Mouse (Mus musculus) limb, embryonic 15.5 days (tissue): Measurements from ENCODE around the gene Gramd4. TPM values are rescaled to one million over a fixed set of nuclear protein-coding genes. Genes with fewer than 3 reads are reported as not detected.
A peak's percentile ranks its signal among the peaks of the same experiment; 100 is the strongest.
"Not testable (repeated sequence)": the region's sequence is repeated elsewhere in the genome, so short reads cannot be mapped to it uniquely, and the experiment has no call there.

Experiments
- ATAC-seq: fragments of 200-750 bp; cut with Nextera tagmentation; 2 replicates; pipeline ENCODE4 v1.8.0; 2017; ENCODE audit warnings: low read depth, moderate TSS enrichment; ENCODE audit not compliant: insufficient number of reproducible peaks, low FRiP score, low TSS enrichment
- H3K27ac ChIP-seq: fragments of 300-500 bp; sonication (generic); 2 replicates; pipeline ENCODE4 v1.5.1; 2015; ENCODE audit warnings: moderate library complexity, mild to moderate bottlenecking, inconsistent platforms
- H3K27me3 ChIP-seq: fragments of 300-500 bp; sonication (generic); 2 replicates; pipeline ENCODE4 v1.6.1; 2015; ENCODE audit warnings: inconsistent platforms
- H3K36me3 ChIP-seq: fragments of 300-500 bp; sonication (generic); 2 replicates; pipeline ENCODE4 v1.6.1; 2015; ENCODE audit warnings: inconsistent platforms
- H3K4me1 ChIP-seq: fragments of 300-500 bp; sonication (generic); 2 replicates; pipeline ENCODE4 v1.6.1; 2015; ENCODE audit warnings: inconsistent platforms
- H3K4me2 ChIP-seq: fragments of 300-500 bp; sonication (generic); 2 replicates; pipeline ENCODE4 v1.6.1; 2015; ENCODE audit warnings: mild to moderate bottlenecking, inconsistent platforms
- H3K4me3 ChIP-seq: fragments of 300-500 bp; sonication (generic); 2 replicates; pipeline ENCODE4 v1.5.1; 2015; ENCODE audit warnings: mild to moderate bottlenecking, inconsistent platforms
- H3K9ac ChIP-seq: fragments of 300-500 bp; sonication (generic); 2 replicates; pipeline ENCODE4 v1.6.1; 2015; ENCODE audit warnings: inconsistent platforms
- H3K9me3 ChIP-seq: fragments of 300-500 bp; sonication (generic); 2 replicates; pipeline ENCODE4 v1.6.1; 2016; ENCODE audit warnings: inconsistent platforms
- WGBS: fragments of 180-500 bp; shearing (Covaris S2); methylation state at CpG from one replicate; pipeline ENCODE4 v1.1.7; 2015; 5-methylcytosine and 5-hydroxymethylcytosine counted together
- polyA plus RNA-seq: library from polyadenylated mRNA; unstranded; fragments of >200 nt; fragmentation: Nextera tagmentation; extraction: Ambion mirVana; gene quantifications from 2 replicates; pipeline ENCODE4 v1.2.1, GENCODE M21; 2015

Gene Gramd4
- polyA plus RNA-seq, 1 experiment from 2014 or later, result 22.0 TPM

DNA sequence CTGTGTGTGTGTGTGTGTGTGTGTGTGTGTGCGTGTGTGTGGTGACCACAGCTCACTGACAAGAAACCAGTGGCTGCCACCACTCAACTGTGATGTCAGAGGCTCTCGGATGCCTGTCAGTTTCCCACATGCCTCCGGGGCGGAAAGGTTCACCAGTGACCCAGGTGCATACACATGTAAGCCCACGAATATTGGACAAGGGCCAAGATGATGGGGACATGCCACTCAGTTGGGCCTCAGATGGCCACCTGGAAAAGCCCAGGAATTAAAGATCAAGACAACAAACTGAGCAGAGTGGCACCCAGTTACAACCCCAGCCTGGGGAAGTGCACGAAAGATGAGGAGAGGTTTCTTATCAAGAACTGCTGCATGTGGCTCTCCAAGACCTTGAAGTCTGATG, 115.0 kb downstream of the Gramd4 start:
- no peak overlapping the region for H3K4me3 ChIP-seq
- no peak overlapping the region for H3K27ac ChIP-seq
- no peaks in the 10 kb centered on the region for H3K27me3 ChIP-seq
- H3K9ac ChIP-seq, result no peak overlapping the region
- H3K9me3 ChIP-seq, result no peaks in the 10 kb centered on the region
- no peak for ATAC-seq
- 70% methylated on average over 6 of the region's 6 CpGs for WGBS
- H3K4me2 ChIP-seq, result no peak overlapping the region
- H3K4me1 ChIP-seq, result peaks cover 67% of the 10 kb centered on the region
- H3K36me3 ChIP-seq, result no peaks in the 10 kb centered on the region

DNA sequence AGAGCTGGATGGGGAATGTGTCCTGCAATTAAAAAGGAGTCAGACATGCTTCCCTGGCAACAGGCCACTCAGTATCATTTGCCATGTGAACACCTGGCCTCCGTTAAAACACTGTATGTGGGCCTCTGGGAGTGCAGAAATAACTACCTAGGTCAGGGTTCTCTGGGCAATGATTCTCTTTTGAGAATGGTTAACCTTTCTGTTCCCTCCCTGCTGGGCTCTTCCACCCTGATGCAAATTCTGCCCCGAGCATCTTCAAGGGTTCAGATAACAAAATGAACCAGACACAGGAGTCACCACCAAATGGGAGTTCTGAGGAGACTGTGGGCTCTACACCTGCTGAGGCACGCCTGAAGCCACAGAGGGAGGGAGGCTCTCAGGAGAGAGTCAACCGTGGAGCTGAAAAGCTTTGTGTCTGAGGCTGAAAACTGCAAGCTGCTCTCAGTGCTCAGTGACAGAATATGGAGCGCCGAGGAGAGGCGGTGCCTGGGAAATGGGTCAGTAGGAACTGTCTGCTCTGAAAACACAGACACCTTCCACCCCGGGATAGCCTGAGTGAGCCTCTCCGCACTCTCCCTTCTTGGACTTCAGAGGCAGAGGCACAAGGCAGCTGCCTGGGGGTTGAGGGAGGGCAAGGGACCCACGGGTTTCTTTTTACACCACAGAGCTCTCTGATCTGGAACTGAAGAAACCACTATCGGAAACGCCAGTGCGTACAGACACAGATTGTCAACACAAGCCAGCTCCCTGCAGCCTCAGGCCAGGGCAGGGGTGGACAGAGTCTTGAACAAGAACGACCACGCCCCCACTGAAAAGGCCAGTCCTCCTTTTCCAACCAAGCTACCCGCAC, 115.9 kb downstream of the Gramd4 start:
- no peak overlapping the region for H3K9ac ChIP-seq
- H3K27me3 ChIP-seq, result no peaks in the 10 kb centered on the region
- WGBS, result 26% methylated on average over 16 of the region's 16 CpGs
- H3K4me1 ChIP-seq, result peaks cover 58% of the 10 kb centered on the region
- no peaks in the 10 kb centered on the region for H3K9me3 ChIP-seq
- no peak for ATAC-seq
- H3K4me3 ChIP-seq, result no peak overlapping the region
- H3K36me3 ChIP-seq, result no peaks in the 10 kb centered on the region
- H3K4me2 ChIP-seq, result no peak overlapping the region
- H3K27ac ChIP-seq, result peak overlapping the region; percentile 63; the same call in 1 of the 2 replicates

GRCm38 (mm10) chr15:86175253-86176050, 118.0 kb downstream of the Gramd4 start:
- H3K36me3 ChIP-seq, result no peaks in the 10 kb centered on the region
- no peak overlapping the region for H3K4me2 ChIP-seq
- no peak overlapping the region for H3K27ac ChIP-seq
- ATAC-seq, result no peak
- 66% methylated on average over 3 of the region's 3 CpGs for WGBS
- H3K4me3 ChIP-seq, result no peak overlapping the region
- no peaks in the 10 kb centered on the region for H3K9me3 ChIP-seq
- peaks cover 40% of the 10 kb centered on the region for H3K4me1 ChIP-seq
- no peaks in the 10 kb centered on the region for H3K27me3 ChIP-seq
- no peak overlapping the region for H3K9ac ChIP-seq

DNA sequence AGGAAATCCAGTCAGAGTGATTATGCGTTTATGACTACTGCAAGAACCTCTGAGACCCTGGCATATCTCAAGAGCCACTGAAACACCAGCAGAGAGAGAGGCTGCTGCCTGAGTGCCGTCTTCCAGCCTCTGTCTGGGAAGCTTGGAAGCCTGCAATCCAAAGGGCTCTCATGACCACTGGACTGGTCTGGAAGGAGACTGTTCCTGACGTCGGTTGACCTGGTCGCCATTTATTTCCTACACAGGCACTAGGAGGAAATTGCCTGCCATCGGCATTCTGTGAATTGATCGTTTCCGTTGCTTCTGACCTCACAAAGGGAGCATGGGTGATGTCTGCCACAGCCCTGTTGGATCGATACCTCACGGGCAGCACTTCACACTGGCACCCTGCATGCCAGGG, 118.7 kb downstream of the Gramd4 start:
- Histone ChIP-seq H3K9me3 (no peaks in the 10 kb centered on the region), H3K27me3 (no peaks in the 10 kb centered on the region), H3K4me3 (no peak overlapping the region), H3K4me2 (no peak overlapping the region), H3K36me3 (no peaks in the 10 kb centered on the region), H3K9ac (no peak overlapping the region), H3K4me1 (peaks cover 40% of the 10 kb centered on the region), H3K27ac (no peak overlapping the region)
- 80% methylated on average over 10 of the region's 10 CpGs for WGBS
- ATAC-seq, result no peak

DNA sequence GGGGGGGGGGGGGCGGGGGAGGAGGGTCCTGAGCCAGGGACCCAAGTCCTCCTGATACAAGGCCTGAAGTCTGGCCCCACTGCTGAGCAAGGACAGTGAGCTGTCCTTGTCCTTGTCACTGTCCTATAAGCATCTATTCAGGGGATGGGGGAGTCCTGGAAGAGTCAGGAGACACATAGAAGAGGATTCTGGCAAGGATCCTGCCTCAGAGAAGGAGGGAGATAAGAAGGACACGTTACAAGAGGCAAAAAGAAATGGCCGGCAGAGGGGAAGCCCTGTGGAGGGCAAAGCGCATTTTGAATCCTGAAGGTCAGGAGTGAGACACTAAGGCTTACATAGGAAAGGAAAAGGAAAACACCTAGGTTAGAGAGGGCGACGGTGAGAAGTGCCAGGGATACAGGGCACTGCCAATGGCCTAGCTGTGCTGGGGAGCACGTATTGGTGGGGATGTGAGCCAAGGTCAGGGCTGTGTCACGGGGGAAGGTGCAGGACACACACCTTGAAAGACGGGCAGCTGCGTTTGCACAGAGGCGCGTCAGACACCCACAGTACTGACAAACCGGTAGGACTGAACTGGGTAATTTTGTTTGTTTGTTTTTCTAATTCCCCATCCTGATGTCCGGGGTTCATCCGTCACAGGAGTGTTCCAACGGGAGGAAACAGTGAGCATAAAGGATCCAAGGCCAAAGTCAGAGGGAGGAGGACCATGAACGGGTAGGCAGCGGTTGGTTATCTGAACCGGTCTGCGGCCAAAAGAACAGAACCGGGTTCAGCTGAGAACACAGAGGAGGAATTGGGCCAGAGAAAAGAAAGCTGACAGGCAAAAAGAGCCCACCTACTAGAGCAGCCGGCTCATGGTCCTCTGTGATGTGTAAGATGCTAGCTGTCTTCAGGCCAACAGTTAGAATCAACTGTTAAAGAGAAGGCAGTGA, 119.5 kb downstream of the Gramd4 start:
- Histone ChIP-seq H3K4me3 (no peak overlapping the region), H3K4me1 (peaks cover 37% of the 10 kb centered on the region), H3K9ac (no peak overlapping the region), H3K27me3 (no peaks in the 10 kb centered on the region), H3K27ac (no peak overlapping the region), H3K9me3 (no peaks in the 10 kb centered on the region), H3K36me3 (no peaks in the 10 kb centered on the region), H3K4me2 (no peak overlapping the region)
- WGBS, result 75% methylated on average over 22 of the region's 22 CpGs
- no peak for ATAC-seq

DNA sequence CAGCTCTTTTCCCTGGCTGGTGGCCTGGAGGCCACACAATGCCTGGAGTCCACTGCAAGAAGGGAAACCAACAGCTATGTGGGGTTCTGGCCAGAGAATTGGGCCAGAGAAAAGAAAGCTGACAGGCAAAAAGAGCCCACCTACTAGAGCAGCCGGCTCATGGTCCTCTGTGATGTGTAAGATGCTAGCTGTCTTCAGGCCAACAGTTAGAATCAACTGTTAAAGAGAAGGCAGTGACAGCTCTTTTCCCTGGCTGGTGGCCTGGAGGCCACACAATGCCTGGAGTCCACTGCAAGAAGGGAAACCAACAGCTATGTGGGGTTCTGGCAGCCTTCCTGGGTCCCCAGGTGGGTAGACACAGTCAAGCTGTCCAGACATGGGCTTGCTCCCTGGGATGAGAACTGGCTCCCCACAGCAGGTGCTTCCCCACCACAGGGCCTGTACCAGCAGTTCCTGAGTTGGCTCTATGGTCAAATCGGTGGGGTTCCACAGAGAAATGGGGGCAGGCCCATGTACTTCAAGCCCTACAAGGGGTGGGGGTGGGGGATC, 120.3 kb downstream of the Gramd4 start:
- H3K4me2 ChIP-seq, H3K4me3 ChIP-seq, H3K27me3 ChIP-seq, H3K9ac ChIP-seq, H3K36me3 ChIP-seq, H3K9me3 ChIP-seq, ATAC-seq, H3K27ac ChIP-seq: not testable (repeated sequence)
- H3K4me1 ChIP-seq, result peaks cover 39% of the 10 kb centered on the region
- WGBS, result 68% methylated on average over 2 of the region's 2 CpGs

DNA sequence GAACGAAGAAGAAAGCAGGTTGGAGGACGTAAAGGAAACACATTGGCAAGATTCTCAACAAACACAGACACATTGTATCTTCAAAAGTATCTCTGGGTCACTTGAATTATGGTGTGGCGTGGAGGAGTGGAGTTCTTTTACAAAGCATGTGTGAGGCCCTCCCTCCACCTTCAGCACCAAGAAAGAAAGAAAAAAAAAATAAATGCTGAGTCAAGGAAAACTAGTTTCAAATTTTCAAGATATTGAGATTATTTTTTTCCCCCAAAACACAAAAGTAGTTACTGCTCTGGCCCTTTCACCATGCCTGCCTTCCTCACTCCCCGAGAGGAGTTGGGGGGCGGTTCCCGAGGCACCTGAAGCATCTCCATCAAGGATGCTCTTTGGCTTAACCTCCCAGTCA, 121.1 kb downstream of the Gramd4 start:
- Histone ChIP-seq H3K27me3 (no peaks in the 10 kb centered on the region), H3K27ac (no peak overlapping the region), H3K4me1 (peaks cover 33% of the 10 kb centered on the region), H3K4me3 (no peak overlapping the region), H3K9me3 (no peaks in the 10 kb centered on the region), H3K36me3 (no peaks in the 10 kb centered on the region), H3K4me2 (no peak overlapping the region), H3K9ac (no peak overlapping the region)
- WGBS, result 92% methylated on average over 6 of the region's 6 CpGs
- no peak for ATAC-seq

DNA sequence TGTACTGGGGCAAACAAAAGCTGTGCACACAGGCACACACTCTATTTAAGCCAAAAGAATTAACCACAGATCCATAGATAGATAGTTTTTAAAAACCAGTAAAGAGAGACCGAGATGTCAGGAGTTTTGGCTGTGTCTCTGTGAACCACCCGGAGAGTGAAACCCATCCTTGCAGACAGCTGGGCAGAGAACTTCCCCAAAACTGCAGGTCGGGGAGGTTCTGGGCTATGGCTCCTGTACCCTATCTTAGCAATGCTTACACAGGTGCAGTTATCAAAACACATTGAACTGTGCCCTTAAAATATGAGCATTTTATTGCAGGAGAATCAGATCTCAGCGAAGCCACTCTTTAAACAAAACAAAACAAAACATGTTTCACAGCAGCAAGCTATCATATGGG, 122.9 kb downstream of the Gramd4 start:
- Histone ChIP-seq H3K9me3 (no peaks in the 10 kb centered on the region), H3K4me3 (no peak overlapping the region), H3K9ac (no peak overlapping the region), H3K4me2 (no peak overlapping the region), H3K27ac (no peak overlapping the region), H3K36me3 (no peaks in the 10 kb centered on the region), H3K27me3 (no peaks in the 10 kb centered on the region), H3K4me1 (peaks cover 27% of the 10 kb centered on the region)
- 73% methylated on average over 4 of the region's 4 CpGs for WGBS
- no peak for ATAC-seq

DNA sequence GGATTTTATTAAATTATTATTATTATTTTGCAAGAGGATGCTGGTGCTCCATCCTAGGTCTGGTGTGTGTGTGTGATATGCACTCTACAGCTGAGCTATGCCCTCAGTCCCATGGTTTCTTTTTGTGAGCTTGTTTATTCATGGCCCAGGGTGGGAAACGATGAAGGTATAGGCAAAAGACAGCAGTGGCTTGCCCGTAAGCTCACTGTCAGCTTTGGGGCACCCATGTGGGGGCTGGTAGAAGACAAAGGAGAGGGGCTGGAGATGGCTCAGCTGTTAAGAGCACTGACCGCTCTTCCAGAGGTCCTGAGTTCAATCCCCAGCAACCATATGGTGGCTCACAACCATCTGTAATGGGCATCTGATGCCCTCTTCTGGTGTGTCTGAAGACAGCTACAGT, 123.8 kb downstream of the Gramd4 start:
- ATAC-seq, H3K4me2 ChIP-seq, H3K27me3 ChIP-seq, H3K36me3 ChIP-seq, H3K9me3 ChIP-seq, H3K27ac ChIP-seq, H3K4me3 ChIP-seq, H3K9ac ChIP-seq: not testable (repeated sequence)
- WGBS, result 96% methylated on average over 3 of the region's 3 CpGs
- H3K4me1 ChIP-seq, result peaks cover 32% of the 10 kb centered on the region

GRCm38 (mm10) chr15:86181941-86182439, 124.5 kb downstream of the Gramd4 start:
- WGBS, result 50% methylated on average over 11 of the region's 11 CpGs
- no peak for ATAC-seq
- H3K27me3 ChIP-seq, result no peaks in the 10 kb centered on the region
- no peak overlapping the region for H3K4me2 ChIP-seq
- H3K36me3 ChIP-seq, result no peaks in the 10 kb centered on the region
- no peaks in the 10 kb centered on the region for H3K9me3 ChIP-seq
- H3K9ac ChIP-seq, result no peak overlapping the region
- peak overlapping the region; percentile 62; the same call in 1 of the 2 replicates for H3K27ac ChIP-seq
- H3K4me3 ChIP-seq, result no peak overlapping the region
- H3K4me1 ChIP-seq, result peaks cover 37% of the 10 kb centered on the region

- no peaks in the 10 kb centered on the region for H3K9me3 ChIP-seq
- no peaks in the 10 kb centered on the region for H3K27me3 ChIP-seq
- peaks cover 37% of the 10 kb centered on the region for H3K4me1 ChIP-seq
- H3K27ac ChIP-seq, result peak overlapping the region; percentile 62; the same call in 1 of the 2 replicates
- H3K9ac ChIP-seq, result no peak overlapping the region
- no peak for ATAC-seq
- no peaks in the 10 kb centered on the region for H3K36me3 ChIP-seq
- no peak overlapping the region for H3K4me2 ChIP-seq
- H3K4me3 ChIP-seq, result no peak overlapping the region
- WGBS, result 41% methylated on average over 13 of the region's 13 CpGs
Measured at GRCm38 (mm10) chr15:86182646-86183045, 125.2 kb downstream of the Gramd4 start.
